Mouse (Mus musculus) thymus, adult 2 months (tissue): ENCODE data around the gene Nek8. TPM values are rescaled to one million over a fixed set of nuclear protein-coding genes. Genes with fewer than 3 reads are reported as not detected.
A peak's percentile ranks its signal among the peaks of the same experiment; 100 is the strongest.

ENCODE experiments used
- DNase-seq: peaks from one replicate; pipeline ENCODE4 v3.0.0; 2021
- H3K27ac ChIP-seq: fragments of 200-500 bp; 2 replicates; pipeline ENCODE4 v1.5.1; 2012; ENCODE audit warnings: low read length, control low read depth; ENCODE audit not compliant: control insufficient read depth, insufficient read depth
- H3K27me3 ChIP-seq: fragments of 200-500 bp; 2 replicates; pipeline ENCODE4 v1.6.1; 2012; ENCODE audit warnings: mild to moderate bottlenecking, low read length, moderate library complexity, mixed read lengths; ENCODE audit not compliant: control insufficient read depth, insufficient read depth
- H3K36me3 ChIP-seq: fragments of 200-500 bp; 2 replicates; pipeline ENCODE4 v1.6.1; 2012; ENCODE audit warnings: mild to moderate bottlenecking, low read length, moderate library complexity; ENCODE audit not compliant: control insufficient read depth, insufficient read depth
- H3K4me1 ChIP-seq: fragments of 200-500 bp; replicated peaks from 2 replicates; pipeline ENCODE4 v1.6.1; 2012; ENCODE audit warnings: low read length; ENCODE audit not compliant: control insufficient read depth, insufficient read depth
- H3K4me3 ChIP-seq: fragments of 200-500 bp; 2 replicates; pipeline ENCODE4 v1.5.1; 2012; ENCODE audit warnings: mild to moderate bottlenecking, low read length, control low read depth, moderate library complexity; ENCODE audit not compliant: control insufficient read depth, insufficient read depth
- CTCF ChIP-seq: fragments of 200-500 bp; IDR thresholded peaks from 2 replicates; pipeline ENCODE4 v1.5.1; 2012; ENCODE audit warnings: mild to moderate bottlenecking, control low read depth, low read length, moderate library complexity, borderline replicate concordance; ENCODE audit not compliant: control insufficient read depth, poor library complexity, insufficient read depth; ENCODE audit errors: extremely low read depth
- POLR2A ChIP-seq: fragments of 200-500 bp; IDR thresholded peaks from 2 replicates; pipeline ENCODE4 v1.6.1; 2012; ENCODE audit warnings: mild to moderate bottlenecking, low read length, control low read depth, moderate library complexity; ENCODE audit not compliant: control insufficient read depth, poor library complexity, insufficient read depth; ENCODE audit errors: extremely low read depth
- WGBS: fragments of 180-500 bp; shearing (Covaris S2); methylation state at CpG from one replicate; pipeline ENCODE4 v1.1.7; 2018; 5-methylcytosine and 5-hydroxymethylcytosine counted together
- polyA plus RNA-seq: library from polyadenylated mRNA; depleted of rRNA; stranded (reverse); fragments of >200 nt; gene quantifications from 2 replicates; pipeline ENCODE4 v1.2.3, GENCODE M21; 2012

The Nek8 gene
- polyA plus RNA-seq, 1 experiment = 27.4 TPM

GRCm38 (mm10) chr11:78160171-78160570 is 16.3 kb downstream of the Nek8 start:
- TF ChIP-seq CTCF = no peak
- no peak for TF ChIP-seq POLR2A
- H3K36me3 ChIP-seq = peaks cover 35% of the 10 kb centered on the region
- no peak overlapping the region for H3K27ac ChIP-seq
- H3K27me3 ChIP-seq = no peaks in the 10 kb centered on the region
- peaks cover 19% of the 10 kb centered on the region for H3K4me1 ChIP-seq
- WGBS = 96% methylated on average over 18 of the region's 18 CpGs
- DNase-seq = no peak
- no peak overlapping the region for H3K4me3 ChIP-seq

GRCm38 (mm10) chr11:78159557-78159956 is 16.9 kb downstream of the Nek8 start:
- H3K36me3 ChIP-seq = peaks cover 35% of the 10 kb centered on the region
- no peak overlapping the region for H3K4me3 ChIP-seq
- WGBS = 93% methylated on average over 7 of the region's 7 CpGs
- TF ChIP-seq CTCF (0 out of 2 replicates have a peak, but pooled peaks have one; percentile 24), POLR2A (no peak)
- H3K27ac ChIP-seq = no peak overlapping the region
- H3K4me1 ChIP-seq = peaks cover 19% of the 10 kb centered on the region
- no peaks in the 10 kb centered on the region for H3K27me3 ChIP-seq
- no peak for DNase-seq

- Histone ChIP-seq H3K4me3 (no peak overlapping the region), H3K36me3 (peaks cover 35% of the 10 kb centered on the region), H3K4me1 (peaks cover 19% of the 10 kb centered on the region), H3K27ac (no peak overlapping the region), H3K27me3 (no peaks in the 10 kb centered on the region)
- TF ChIP-seq CTCF (peak; percentile 57; the same call in 1 of the 2 replicates), POLR2A (no peak)
- 30% methylated on average over 2 of the region's 2 CpGs for WGBS
- peak; percentile 84 for DNase-seq
Observed at GRCm38 (mm10) chr11:78159096-78159495, 17.4 kb downstream of the Nek8 start.

GRCm38 (mm10) chr11:78156156-78156699 is 20.2 kb downstream of the Nek8 start:
- Histone ChIP-seq H3K36me3 (peaks cover 31% of the 10 kb centered on the region), H3K27ac (no peak overlapping the region), H3K4me1 (no peaks in the 10 kb centered on the region), H3K4me3 (no peak overlapping the region), H3K27me3 (no peaks in the 10 kb centered on the region)
- WGBS = 97% methylated on average over 6 of the region's 6 CpGs
- no peak for TF ChIP-seq POLR2A
- no peak for TF ChIP-seq CTCF
- DNase-seq = no peak

DNA sequence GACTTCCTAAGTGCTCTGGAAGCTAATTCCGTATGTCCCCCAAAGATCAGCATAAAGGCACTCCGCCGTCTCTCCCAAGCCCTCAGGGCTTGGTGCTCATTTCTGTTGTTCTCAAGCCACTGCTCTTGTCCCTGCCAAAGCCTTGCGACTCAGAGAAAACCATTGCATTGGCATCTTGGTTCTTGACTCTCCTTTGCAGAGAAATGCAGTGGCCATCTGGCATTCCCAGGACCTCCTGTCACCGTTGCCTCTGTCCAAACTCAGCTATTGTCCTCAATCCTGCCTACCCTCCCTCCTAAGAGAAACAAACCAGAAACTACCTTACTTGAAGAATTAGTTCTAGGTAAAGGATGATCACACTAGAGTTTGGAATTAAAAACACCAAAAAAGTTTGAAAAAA is 20.8 kb downstream of the Nek8 start:
- H3K36me3 ChIP-seq = peaks cover 26% of the 10 kb centered on the region
- no peak for TF ChIP-seq CTCF
- TF ChIP-seq POLR2A = no peak
- no peaks in the 10 kb centered on the region for H3K27me3 ChIP-seq
- no peak overlapping the region for H3K27ac ChIP-seq
- H3K4me1 ChIP-seq = no peaks in the 10 kb centered on the region
- no peak overlapping the region for H3K4me3 ChIP-seq
- no peak for DNase-seq
- 98% methylated on average over 5 of the region's 5 CpGs for WGBS

- no peaks in the 10 kb centered on the region for H3K4me1 ChIP-seq
- TF ChIP-seq CTCF = no peak
- no peak for TF ChIP-seq POLR2A
- 97% methylated on average over 13 of the region's 13 CpGs for WGBS
- no peaks in the 10 kb centered on the region for H3K27me3 ChIP-seq
- DNase-seq = no peak
- H3K4me3 ChIP-seq = no peak overlapping the region
- H3K36me3 ChIP-seq = peaks cover 15% of the 10 kb centered on the region
- H3K27ac ChIP-seq = no peak overlapping the region
Observed at GRCm38 (mm10) chr11:78153778-78154177, 22.7 kb downstream of the Nek8 start.
